Mouse (Mus musculus) megakaryocyte, embryonic 14.5 days (primary cell): Measurements from ENCODE around the gene Nox3.

Experiments
- FLI1 ChIP-seq: IDR thresholded peaks from 2 replicates; pipeline ENCODE4 v1.6.1; 2012; ENCODE audit warnings: low read length, inconsistent platforms, mixed read lengths
- GATA1 ChIP-seq: IDR thresholded peaks from 3 replicates; pipeline ENCODE4 v1.6.1; 2012; ENCODE audit warnings: mixed read lengths, low read length, inconsistent platforms, borderline replicate concordance

GRCm38 (mm10) chr17:3659497-3659896 is 36.6 kb downstream of the Nox3 start:
- TF ChIP-seq FLI1 (no peak), GATA1 (no peak)
